ENCODE assay signal across 8 mouse cellular contexts in the genomic region with DNA sequence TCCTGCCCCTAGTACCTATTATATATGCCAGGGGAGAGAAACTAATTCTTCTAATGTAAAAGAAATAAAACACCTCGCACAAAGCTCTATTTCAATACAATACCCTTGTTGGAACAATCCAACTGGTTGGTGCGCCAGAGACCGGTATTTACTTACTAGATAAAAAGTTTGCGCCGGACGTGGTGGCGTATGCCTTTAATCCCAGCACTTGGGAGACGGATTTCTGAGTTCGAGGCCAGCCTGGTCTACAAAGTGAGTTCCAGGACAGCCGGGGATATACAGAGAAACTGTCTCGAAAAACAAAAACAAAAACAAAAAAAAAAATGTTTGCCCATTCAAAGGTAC. TPM values are rescaled to one million over a fixed set of nuclear protein-coding genes. Genes with fewer than 3 reads are reported as not detected.
DNase-seq lines count a peak whose midpoint lies in the region; ATAC-seq lines count a peak whose summit lies in the region.

No protein-coding gene starts in this region.

- H3K27ac ChIP-seq in heart, embryonic 10.5 days: peak overlapping the region; percentile 99
- H3K27ac ChIP-seq in forebrain, embryonic 16.5 days (ENCODE audit: low read length): no peak overlapping the region
- peak overlapping the region; percentile 54 for H3K27ac ChIP-seq in liver, embryonic 16.5 days (ENCODE audit: low read length)

- H3K36me3 ChIP-seq in heart, embryonic 10.5 days: peaks cover 25% of the 10 kb centered on the region
- no peaks in the 10 kb centered on the region for H3K36me3 ChIP-seq in forebrain, embryonic 16.5 days (ENCODE audit: control insufficient read depth, insufficient read depth)
- no peaks in the 10 kb centered on the region; the same call in none of the 2 replicates for H3K36me3 ChIP-seq in liver, embryonic 16.5 days (ENCODE audit: control insufficient read depth, insufficient read depth)

- H3K4me1 ChIP-seq in heart, embryonic 10.5 days: peaks cover 31% of the 10 kb centered on the region
- H3K4me1 ChIP-seq in forebrain, embryonic 16.5 days (replicated peaks; ENCODE audit: control insufficient read depth, insufficient read depth, low read length): peaks cover 21% of the 10 kb centered on the region
- H3K4me1 ChIP-seq in liver, embryonic 16.5 days (ENCODE audit: control insufficient read depth, low read depth, low read length): peaks cover 41% of the 10 kb centered on the region

- no peaks in the 10 kb centered on the region for H3K9me3 ChIP-seq in heart, embryonic 10.5 days
- no peaks in the 10 kb centered on the region for H3K9me3 ChIP-seq in forebrain, embryonic 16.5 days (ENCODE audit: control insufficient read depth, low read length)
- no peaks in the 10 kb centered on the region for H3K9me3 ChIP-seq in liver, embryonic 16.5 days (replicated peaks; ENCODE audit: control insufficient read depth, low read length)

- peak overlapping the region; percentile 44; the same call in 1 of the 2 replicates for H3K9ac ChIP-seq in forebrain, embryonic 16.5 days (replicated peaks; ENCODE audit: low read depth, low read length)
- H3K9ac ChIP-seq in liver, embryonic 16.5 days (ENCODE audit: low read depth, low read length): peak overlapping the region; percentile 94

- H3K4me2 ChIP-seq in forebrain, embryonic 16.5 days (ENCODE audit: low read length): peak overlapping the region; percentile 76
- peak overlapping the region; percentile 86 for H3K4me2 ChIP-seq in liver, embryonic 16.5 days (ENCODE audit: low read depth, low read length)

- no peak for ATAC-seq in forebrain, embryonic 16.5 days
- ATAC-seq in liver, embryonic 16.5 days (ENCODE audit: low read depth): no peak

- DNase-seq in heart, embryonic 10.5 days (ENCODE audit: low spot score): no peak
- DNase-seq in heart, postnatal 14 days: no peak
- DNase-seq in CD4-positive helper T cell, adult 2 months (ENCODE audit: low read depth, low spot score): peak; percentile 27
- no peak for DNase-seq in adrenal gland, adult 8-10 months
- no peak for DNase-seq in cerebellum, adult 11 months
- DNase-seq in lung, postnatal 4 days: no peak

- no peaks in the 10 kb centered on the region for H3K27me3 ChIP-seq in heart, embryonic 10.5 days (ENCODE audit: insufficient read depth, poor library complexity, severe bottlenecking)
- H3K27me3 ChIP-seq in forebrain, embryonic 16.5 days (replicated peaks; ENCODE audit: control insufficient read depth, insufficient read depth, low read length): no peaks in the 10 kb centered on the region
- H3K27me3 ChIP-seq in liver, embryonic 16.5 days (ENCODE audit: control insufficient read depth, insufficient read depth, low read depth, low read length): no peaks in the 10 kb centered on the region

- intact Hi-C loops in heart, postnatal 14 days (cut with DNase I): no loop called here

- WGBS in heart, embryonic 10.5 days: under 1% methylated on average over 11 of the region's 11 CpGs
- 2% methylated on average over 11 of the region's 11 CpGs for WGBS in forebrain, embryonic 16.5 days
- 0% methylated on average over 11 of the region's 11 CpGs for WGBS in liver, embryonic 16.5 days (ENCODE audit: insufficient replicate concordance)

- peak overlapping the region; percentile 93 for H3K4me3 ChIP-seq in heart, embryonic 10.5 days
- peak overlapping the region; percentile 70 for H3K4me3 ChIP-seq in forebrain, embryonic 16.5 days (replicated peaks; ENCODE audit: low read length)
- H3K4me3 ChIP-seq in liver, embryonic 16.5 days (ENCODE audit: low read depth, low read length): peak overlapping the region; percentile 91

RNA-seq across cellular contexts. Expression of a gene that starts 1.2 kb away (rescaled TPM):
- polyA plus RNA-seq in heart, embryonic 10.5 days (2016; fragmentation: Nextera tagmentation; extraction: Ambion mirVana): 24.7 TPM in 2 replicates
- total RNA-seq in heart, postnatal 14 days (2021): 1 to 10 TPM; 8.5 to 9.6 TPM
- polyA plus RNA-seq in forebrain, embryonic 16.5 days (2015; fragmentation: Nextera tagmentation; extraction: Ambion mirVana): 10.8 and 11.4 TPM in 2 replicates
- polyA plus RNA-seq in liver, embryonic 16.5 days (2015; fragmentation: Nextera tagmentation; extraction: Ambion mirVana): 8.1 and 9.9 TPM in 2 replicates
- 10 to 100 TPM; 16.5 to 31.4 (median 19.5) TPM for total RNA-seq in adrenal gland, adult 8-10 months (2022)

RNA-seq across cellular contexts. Expression of a gene that starts 1.4 kb away (rescaled TPM):
- 119 and 128 TPM in 2 replicates for polyA plus RNA-seq in heart, embryonic 10.5 days (2016; fragmentation: Nextera tagmentation; extraction: Ambion mirVana)
- total RNA-seq in heart, postnatal 14 days (2021): 10 to 100 TPM; 50.4 to 51.9 TPM
- polyA plus RNA-seq in forebrain, embryonic 16.5 days (2015; fragmentation: Nextera tagmentation; extraction: Ambion mirVana): 55.2 and 64.3 TPM in 2 replicates
- 56.5 and 60.5 TPM in 2 replicates for polyA plus RNA-seq in liver, embryonic 16.5 days (2015; fragmentation: Nextera tagmentation; extraction: Ambion mirVana)
- total RNA-seq in adrenal gland, adult 8-10 months (2022): 100 to 1,000 TPM in 3 of 4 experiments, 10 to 100 TPM in 1; 92.5 to 112 (median 101) TPM
